Mouse (Mus musculus) brain, adult 2 months (tissue): ENCODE data around the gene Chd5.
A peak's percentile ranks its signal among the peaks of the same experiment; 100 is the strongest.

ENCODE experiments used
- DNase-seq: peaks from one replicate; pipeline ENCODE4 v3.0.0; 2011; ENCODE audit warnings: low read depth, low spot score

Chd5 gene

DNA sequence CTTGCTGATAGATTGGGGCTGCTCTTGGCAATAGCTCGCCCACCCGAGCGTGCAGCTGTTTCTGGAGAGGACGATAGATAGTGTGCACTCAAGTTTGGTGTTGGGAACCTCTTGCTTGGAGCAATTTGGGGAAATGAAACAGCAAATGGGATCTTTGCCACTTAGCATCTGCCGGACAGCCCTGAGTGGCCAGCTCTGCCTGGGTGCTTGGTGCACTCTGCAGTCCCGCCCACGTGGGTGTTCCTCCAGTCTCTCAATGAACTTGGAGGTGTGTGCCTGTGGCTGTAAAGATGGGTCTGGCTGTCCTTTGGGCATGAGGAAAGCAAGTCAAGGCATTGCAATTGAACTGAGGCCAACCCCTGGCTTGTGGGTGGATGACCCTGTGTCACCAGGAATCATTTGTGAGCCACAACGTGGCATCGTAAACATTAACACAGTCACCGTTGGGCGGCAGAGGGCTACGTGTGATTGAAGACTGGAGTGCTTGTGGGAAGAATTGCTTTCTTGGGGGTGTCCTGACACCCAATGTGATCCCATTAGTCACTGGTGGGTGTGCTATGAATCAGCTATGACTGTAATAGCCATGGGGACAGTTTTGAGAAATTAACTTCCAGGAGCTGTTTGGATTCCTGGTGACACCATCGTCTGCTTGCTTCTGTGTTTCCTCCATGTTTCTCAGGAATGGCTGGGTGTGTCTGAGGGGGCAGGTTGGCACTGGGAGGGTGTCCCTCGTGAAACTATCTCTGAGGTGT, 15.6 kb downstream of the Chd5 start:
- peak; percentile 75 for DNase-seq

DNA sequence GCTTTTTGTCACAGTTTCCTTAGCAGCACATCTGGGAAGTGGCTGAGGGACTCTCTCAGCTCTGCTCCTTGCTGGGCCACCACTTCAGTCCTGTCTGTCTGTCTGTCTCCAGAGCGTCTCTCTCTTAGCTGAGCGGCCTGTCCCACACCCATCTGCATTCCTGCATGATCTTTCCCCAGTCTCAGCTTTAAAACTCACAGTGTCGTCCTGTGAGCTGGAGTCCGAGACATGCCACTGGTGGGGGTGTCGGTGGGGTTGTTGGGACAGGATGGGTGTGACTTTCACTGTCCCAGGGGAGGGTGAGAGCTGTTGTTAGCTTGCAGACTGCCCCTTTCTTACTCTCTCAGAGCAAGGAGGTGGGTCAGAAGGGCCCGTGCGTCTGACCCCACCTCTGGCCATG, 17.2 kb downstream of the Chd5 start:
- no peak for DNase-seq

DNA sequence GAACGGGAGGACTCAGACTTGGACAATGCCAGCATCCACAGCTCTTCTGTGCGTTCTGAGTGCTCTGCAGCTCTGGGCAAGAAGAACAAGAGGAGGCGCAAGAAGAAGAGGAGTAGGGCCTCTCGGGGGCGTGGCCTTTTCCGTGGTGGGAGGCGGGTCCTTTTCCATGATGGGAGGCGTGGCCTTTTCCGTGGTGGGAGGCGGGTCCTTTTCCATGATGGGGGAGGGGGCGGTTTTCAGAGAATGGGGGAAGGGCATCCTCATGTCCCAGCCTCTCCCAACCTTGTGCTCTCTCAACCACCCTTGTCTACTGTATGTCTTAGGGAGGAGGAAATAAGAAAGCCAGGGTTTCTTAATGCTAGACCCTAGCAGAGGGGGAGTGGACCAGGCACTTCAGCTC, 21.2 kb downstream of the Chd5 start:
- DNase-seq: no peak

DNA sequence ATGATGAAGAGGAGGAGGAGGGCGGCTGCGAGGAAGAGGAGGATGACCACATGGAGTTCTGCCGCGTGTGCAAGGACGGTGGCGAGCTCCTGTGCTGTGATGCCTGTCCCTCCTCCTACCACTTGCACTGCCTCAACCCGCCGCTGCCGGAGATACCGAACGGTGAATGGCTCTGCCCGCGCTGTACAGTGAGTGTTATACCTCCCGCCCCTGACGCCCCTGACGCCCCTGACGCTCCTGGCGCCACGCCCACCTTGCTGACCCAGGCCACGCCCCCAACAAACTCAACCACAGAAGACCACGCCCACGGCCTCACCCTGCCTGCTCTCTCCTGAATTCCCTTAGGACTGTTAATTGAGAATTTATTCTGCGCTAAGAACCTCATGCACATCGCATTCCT, 22.4 kb downstream of the Chd5 start:
- DNase-seq: no peak

DNA sequence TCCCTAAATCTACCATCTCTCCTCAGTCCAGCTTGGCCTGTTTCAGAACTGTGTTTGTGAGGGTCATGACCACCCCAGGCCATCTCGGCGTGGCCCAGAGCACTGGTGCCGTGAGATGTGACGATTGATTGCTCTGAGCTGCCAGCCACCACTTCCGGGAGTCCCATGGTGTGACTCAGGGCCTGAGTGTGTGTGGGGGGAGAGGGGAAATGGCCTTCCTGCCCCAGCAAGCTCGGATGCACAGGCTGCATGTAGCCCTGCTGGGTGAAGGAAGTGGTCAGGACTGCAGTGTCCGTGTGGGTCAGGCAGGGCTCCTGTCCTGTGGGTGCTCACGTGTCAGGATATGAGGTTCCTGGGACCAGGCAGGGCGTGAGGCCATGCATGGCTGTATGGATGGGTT, 23.7 kb downstream of the Chd5 start:
- DNase-seq: no peak

DNA sequence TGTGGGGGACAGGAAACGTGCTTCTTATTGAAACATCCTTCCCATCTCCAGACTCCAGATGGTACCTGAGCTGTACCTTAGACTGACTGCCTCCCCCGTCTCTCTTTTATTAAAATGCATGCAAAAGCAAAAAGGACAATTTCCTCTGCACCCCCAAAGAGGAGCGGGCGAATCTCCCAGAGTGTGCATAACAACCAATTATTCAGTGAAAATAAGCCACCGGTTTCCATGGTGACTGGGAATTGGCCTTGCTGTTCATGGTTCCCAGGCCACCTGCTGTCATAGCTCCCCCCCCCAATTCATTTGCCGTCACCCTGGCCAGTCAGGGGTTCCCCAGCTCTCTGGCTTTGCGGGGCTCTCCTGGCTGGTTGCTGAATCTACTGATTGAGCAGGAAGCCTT, 26.8 kb downstream of the Chd5 start:
- DNase-seq: peak; percentile 72

DNA sequence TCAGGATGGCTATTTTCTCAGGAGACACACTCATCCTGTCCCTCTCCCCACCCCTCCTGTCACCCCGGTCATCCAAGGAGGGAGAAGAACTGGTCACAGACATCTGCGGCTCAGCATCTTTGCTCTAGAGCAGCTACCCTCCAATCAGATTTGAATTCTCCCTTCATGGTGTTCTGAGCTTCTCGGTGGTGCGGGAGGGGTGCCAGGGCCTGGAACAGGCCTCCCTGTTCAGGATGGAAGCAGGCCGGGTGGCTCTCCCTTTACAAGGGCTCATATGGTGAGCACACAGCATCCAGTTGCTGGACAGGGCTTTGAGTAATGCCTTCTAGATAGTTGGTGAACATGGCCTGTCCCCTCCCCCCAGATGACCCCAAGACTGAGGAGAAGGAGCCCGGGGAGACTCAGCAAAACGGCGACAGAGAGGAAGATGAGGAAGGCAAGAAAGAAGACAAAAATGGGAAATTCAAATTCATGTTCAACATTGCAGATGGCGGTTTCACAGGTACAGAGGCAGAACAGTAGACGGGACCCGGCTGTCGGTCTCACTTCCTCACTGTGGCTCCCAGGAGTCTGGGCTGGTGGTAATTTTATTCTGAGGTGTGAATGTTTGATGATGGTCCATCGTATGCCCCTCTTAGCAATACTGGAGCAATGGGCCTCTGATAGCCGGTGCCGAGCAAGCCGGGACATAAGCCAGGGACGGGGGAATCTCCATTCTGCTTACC, 44.2 kb downstream of the Chd5 start:
- no peak for DNase-seq

GRCm38 (mm10) chr4:152385644-152386043, 47.2 kb downstream of the Chd5 start:
- peak; percentile 47 for DNase-seq

DNA sequence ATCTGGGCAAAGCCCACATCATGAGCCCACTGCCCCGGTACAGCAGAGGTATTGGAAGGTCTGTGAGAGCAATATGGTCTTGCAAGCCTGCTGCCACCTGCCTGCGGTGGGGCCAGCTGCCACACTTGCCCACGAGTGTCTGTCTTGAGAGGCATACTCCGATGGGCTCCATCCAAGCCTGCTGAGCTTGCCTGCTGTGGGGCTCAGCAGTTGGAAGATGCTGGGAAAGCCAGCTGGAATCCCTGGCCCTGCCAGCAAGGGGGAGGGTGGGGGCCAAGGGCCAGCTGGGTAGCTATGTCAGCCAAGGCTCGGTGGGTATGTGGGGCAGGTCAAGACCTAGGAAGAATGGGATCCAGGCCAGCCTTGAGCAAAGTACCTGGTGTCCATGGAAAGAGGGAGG, 53.7 kb downstream of the Chd5 start:
- peak; percentile 78 for DNase-seq

DNA sequence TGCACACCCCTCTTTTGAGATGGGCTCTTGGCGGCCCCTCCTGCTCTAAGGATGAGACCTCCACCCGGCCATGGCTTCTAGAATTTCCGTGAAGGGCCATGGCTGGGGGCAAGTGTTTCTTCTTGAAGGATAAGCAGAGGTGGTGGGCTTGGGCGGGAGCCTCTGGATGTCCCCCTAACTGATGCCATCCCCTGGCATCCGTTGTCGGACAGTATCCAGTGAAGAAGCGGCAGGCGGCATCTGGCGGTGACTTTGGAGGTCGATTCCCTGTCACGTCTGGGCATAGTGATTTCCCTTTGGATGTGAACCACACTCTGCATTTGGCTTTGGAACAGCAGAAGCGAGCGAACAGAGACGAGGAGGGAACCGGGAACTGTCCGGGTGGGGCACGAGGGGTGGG, 54.2 kb downstream of the Chd5 start:
- DNase-seq: no peak

GRCm38 (mm10) chr4:152398926-152399325, 60.5 kb downstream of the Chd5 start:
- peak; percentile 78 for DNase-seq

GRCm38 (mm10) chr4:152405143-152405542, 66.7 kb downstream of the Chd5 start:
- peak; percentile 82 for DNase-seq

DNA sequence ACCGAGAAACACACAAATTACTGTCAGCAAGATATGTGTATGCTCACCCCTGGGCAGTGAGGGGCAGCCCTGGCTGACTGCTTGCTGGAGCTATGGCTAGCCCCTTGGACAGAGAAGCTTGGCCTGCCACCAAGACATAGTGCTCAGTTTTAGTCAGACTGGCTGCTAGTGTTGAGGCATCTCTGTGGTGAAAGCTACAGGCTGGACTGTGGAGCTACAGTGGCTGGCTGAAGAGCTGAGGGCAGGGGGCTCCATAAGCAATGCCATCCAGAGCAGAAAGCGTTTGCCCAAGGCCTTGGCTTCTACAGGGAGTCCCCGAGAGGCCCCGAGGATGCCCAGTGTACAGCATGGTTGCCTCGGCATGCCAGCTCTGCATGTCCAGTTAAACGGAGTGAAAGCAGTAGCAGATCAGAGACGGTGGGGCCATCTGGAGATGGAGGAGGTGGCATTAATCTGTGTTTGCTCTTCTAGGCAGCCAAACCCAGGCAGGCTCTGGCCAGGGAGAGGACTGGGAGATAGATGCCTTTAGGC, 67.3 kb downstream of the Chd5 start:
- DNase-seq: peak; percentile 64

DNA sequence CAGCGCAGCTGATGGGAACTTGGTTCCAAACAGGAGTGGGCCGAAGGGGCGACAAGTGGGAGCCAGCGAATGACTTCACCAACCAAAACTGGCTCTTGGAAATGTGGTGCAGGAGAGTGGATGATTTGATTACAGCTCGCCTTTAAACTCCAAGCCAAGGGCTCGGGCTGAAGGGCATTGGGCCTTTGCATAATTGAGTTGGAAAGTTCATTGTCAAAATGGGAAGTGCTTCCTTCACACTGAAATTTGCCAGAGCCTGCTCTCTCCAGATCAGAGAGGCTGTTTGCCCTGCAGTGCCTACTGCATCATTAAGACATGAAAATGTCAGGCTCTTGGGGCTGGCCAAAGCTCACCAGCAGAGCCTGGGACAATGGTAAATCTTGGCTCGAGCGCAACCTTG, 68.1 kb downstream of the Chd5 start:
- DNase-seq: peak; percentile 43

- peak; percentile 78 for DNase-seq
Observed at GRCm38 (mm10) chr4:152410961-152411360, 72.5 kb downstream of the Chd5 start.

- DNase-seq: no peak
Observed at GRCm38 (mm10) chr4:152412524-152413080, 74.2 kb downstream of the Chd5 start.

- no peak for DNase-seq
Observed at GRCm38 (mm10) chr4:152418229-152419060, 80.0 kb downstream of the Chd5 start.

GRCm38 (mm10) chr4:152423576-152423975, 85.1 kb downstream of the Chd5 start:
- DNase-seq: peak; percentile 49

GRCm38 (mm10) chr4:152424341-152424740, 85.9 kb downstream of the Chd5 start:
- DNase-seq: no peak

- no peak for DNase-seq
Observed at GRCm38 (mm10) chr4:152424922-152425321, 86.5 kb downstream of the Chd5 start.

GRCm38 (mm10) chr4:152428259-152428658, 89.8 kb downstream of the Chd5 start:
- DNase-seq: peak; percentile 75

- peak; percentile 67 for DNase-seq
Observed at GRCm38 (mm10) chr4:152432308-152432707, 93.9 kb downstream of the Chd5 start.
